In the genomic region with DNA sequence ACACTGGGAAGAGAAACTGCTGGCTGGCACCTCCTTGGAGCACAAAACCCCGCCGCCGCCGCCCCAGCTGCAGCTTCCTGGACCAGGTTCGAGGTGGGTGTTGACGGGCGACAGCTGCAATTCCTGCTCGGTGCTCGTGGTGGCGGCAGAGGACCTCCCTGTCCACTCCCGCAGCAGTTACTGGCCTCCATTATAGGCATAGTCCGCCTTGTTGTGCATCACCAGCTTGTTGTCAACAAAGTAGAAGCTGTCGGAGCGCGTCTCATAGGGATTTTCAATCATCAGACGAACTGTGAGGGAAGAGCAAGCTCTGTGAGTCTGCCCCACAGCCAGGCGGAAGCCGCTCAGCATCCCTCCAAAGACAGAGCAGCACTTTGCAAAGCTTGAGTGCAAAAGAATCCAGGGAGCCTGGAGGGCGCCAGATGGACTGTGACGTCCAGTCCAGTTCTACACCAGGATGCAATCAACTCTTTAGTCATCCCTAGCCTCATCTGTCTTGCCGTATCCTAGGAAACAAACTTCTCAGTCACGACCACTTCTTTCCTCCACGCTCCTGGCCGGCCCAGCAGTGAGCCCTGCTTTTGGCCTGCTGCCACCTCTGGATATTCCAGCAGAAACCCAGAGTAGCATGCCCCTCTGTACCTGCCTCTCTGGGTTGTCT, we compare ENCODE assay signal across 8 mouse cellular contexts. TPM values are rescaled to one million over a fixed set of nuclear protein-coding genes. Genes with fewer than 3 reads are reported as not detected.
DNase-seq lines count a peak whose midpoint lies in the region; ATAC-seq lines count a peak whose summit lies in the region.

No protein-coding gene starts in this region.

- peak; percentile 80 for ATAC-seq in hindbrain, embryonic 16.5 days
- ATAC-seq in megakaryocyte, adult 5-6 weeks (ENCODE audit: poor library complexity, severe bottlenecking), result peak; percentile 99

- 15% methylated on average over 24 of the region's 24 CpGs for WGBS in hindbrain, embryonic 16.5 days

- no peaks in the 10 kb centered on the region for H3K27me3 ChIP-seq in hindbrain, embryonic 16.5 days (replicated peaks; ENCODE audit: control insufficient read depth, insufficient read depth, low read length)

- peak overlapping the region; percentile 29; the same call in 1 of the 2 replicates for H3K4me2 ChIP-seq in hindbrain, embryonic 16.5 days (ENCODE audit: low read length)

- no peaks in the 10 kb centered on the region for H3K9me3 ChIP-seq in hindbrain, embryonic 16.5 days (ENCODE audit: control insufficient read depth, low read length)

- peaks cover 9% of the 10 kb centered on the region for H3K4me1 ChIP-seq in hindbrain, embryonic 16.5 days (ENCODE audit: control insufficient read depth, insufficient read depth, low read depth, low read length)

- H3K9ac ChIP-seq in hindbrain, embryonic 16.5 days (ENCODE audit: low read depth, low read length), result 0 out of 2 replicates have a peak overlapping the region, but pooled peaks have one; percentile 26

- DNase-seq in adipocyte (ENCODE audit: low spot score), result peak; percentile 71
- DNase-seq in cerebellum, postnatal 36 days, result peak; percentile 88 to 92
- peak; percentile 87 to 92 for DNase-seq in frontal cortex, postnatal 36 days (ENCODE audit: low spot score in 2 of 2)
- DNase-seq in left cerebral cortex, adult 18-20 months (ENCODE audit: low spot score in 2 of 2), result peak; percentile 86 to 92
- DNase-seq in right cerebral cortex, adult 2 months (ENCODE audit: low spot score in 2 of 2), result peak; percentile 87 to 91
- DNase-seq in urinary bladder, postnatal 36 days (ENCODE audit: low spot score in 2 of 2), result peak; percentile 71 to 85

- no peak overlapping the region for H3K4me3 ChIP-seq in hindbrain, embryonic 16.5 days (ENCODE audit: low read length)

- peak overlapping the region; percentile 61 for H3K27ac ChIP-seq in hindbrain, embryonic 16.5 days (ENCODE audit: low read depth, low read length)

- H3K36me3 ChIP-seq in hindbrain, embryonic 16.5 days (ENCODE audit: control insufficient read depth, insufficient read depth, low read length), result peaks cover 29% of the 10 kb centered on the region

RNA-seq across cellular contexts. Expression of a gene that starts 6.2 kb away (rescaled TPM):
- 20.7 and 22.0 TPM in 2 replicates for polyA plus RNA-seq in hindbrain, embryonic 16.5 days (2015; fragmentation: Nextera tagmentation; extraction: Ambion mirVana)
- 1 to 10 TPM; 7.9 to 8.7 TPM for total RNA-seq in left cerebral cortex, adult 18-20 months (2021)
- total RNA-seq in megakaryocyte, adult 5-6 weeks (2015), result 13.5 and 15.2 TPM in 2 replicates
- 13.0 and 17.4 TPM in 2 replicates for total RNA-seq in megakaryocyte, adult 5-6 weeks (2017)

RNA-seq across cellular contexts. Expression of a gene that starts 9.4 kb away (rescaled TPM):
- polyA plus RNA-seq in hindbrain, embryonic 16.5 days (2015; fragmentation: Nextera tagmentation; extraction: Ambion mirVana), result 31.5 and 36.8 TPM in 2 replicates
- 10 to 100 TPM; 28.8 to 28.9 TPM for total RNA-seq in left cerebral cortex, adult 18-20 months (2021)
- 12.5 and 14.0 TPM in 2 replicates for total RNA-seq in megakaryocyte, adult 5-6 weeks (2015)
- 13.3 and 19.9 TPM in 2 replicates for total RNA-seq in megakaryocyte, adult 5-6 weeks (2017)

RNA-seq across cellular contexts. Expression of a gene that starts 27.2 kb away (rescaled TPM):
- polyA plus RNA-seq in hindbrain, embryonic 16.5 days (2015; fragmentation: Nextera tagmentation; extraction: Ambion mirVana), result 32.2 and 35.9 TPM in 2 replicates
- total RNA-seq in left cerebral cortex, adult 18-20 months (2021), result not detected
- total RNA-seq in megakaryocyte, adult 5-6 weeks (2015), result not detected in 2 replicates
- not detected in 2 replicates for total RNA-seq in megakaryocyte, adult 5-6 weeks (2017)

RNA-seq across cellular contexts. Expression of a gene that starts 32.6 kb away (rescaled TPM):
- polyA plus RNA-seq in hindbrain, embryonic 16.5 days (2015; fragmentation: Nextera tagmentation; extraction: Ambion mirVana), result 23.8 and 31.5 TPM in 2 replicates
- total RNA-seq in left cerebral cortex, adult 18-20 months (2021), result 10 to 100 TPM; 88.6 to 93.5 TPM
- 76.4 and 97.7 TPM in 2 replicates for total RNA-seq in megakaryocyte, adult 5-6 weeks (2015)
- 117 and 118 TPM in 2 replicates for total RNA-seq in megakaryocyte, adult 5-6 weeks (2017)
